Mouse (Mus musculus) forebrain, postnatal 0 days (tissue): Measurements from ENCODE around the gene Naxd. TPM values are rescaled to one million over a fixed set of nuclear protein-coding genes. Genes with fewer than 3 reads are reported as not detected.

ENCODE experiments used
- ATAC-seq: fragments of 200-750 bp; cut with Nextera tagmentation; 2 replicates; pipeline ENCODE4 v1.8.0; 2017; ENCODE audit warnings: mild to moderate bottlenecking, moderate library complexity
- DNase-seq: peaks from one replicate; pipeline ENCODE4 v3.0.0-alpha.2; 2015
- H3K27ac ChIP-seq: fragments of 300-500 bp; sonication (generic); 2 replicates; pipeline ENCODE4 v1.5.1; 2014; ENCODE audit warnings: low read depth, mild to moderate bottlenecking, antibody characterized with exemption, low read length, moderate library complexity, mixed read lengths
- H3K27me3 ChIP-seq: fragments of 300-500 bp; sonication (generic); 2 replicates; pipeline ENCODE4 v1.6.1; 2014; ENCODE audit warnings: mild to moderate bottlenecking, low read length, mixed read lengths; ENCODE audit not compliant: insufficient read depth
- H3K36me3 ChIP-seq: fragments of 300-500 bp; sonication (generic); 2 replicates; pipeline ENCODE4 v1.6.1; 2014; ENCODE audit warnings: mild to moderate bottlenecking, moderate library complexity; ENCODE audit not compliant: insufficient read depth
- H3K4me1 ChIP-seq: fragments of 300-500 bp; sonication (generic); 2 replicates; pipeline ENCODE4 v1.6.1; 2014; ENCODE audit warnings: antibody characterized with exemption; ENCODE audit not compliant: insufficient read depth
- H3K4me2 ChIP-seq: fragments of 300-500 bp; sonication (generic); 2 replicates; pipeline ENCODE4 v1.6.1; 2014; ENCODE audit warnings: low read depth, mild to moderate bottlenecking, moderate library complexity
- H3K4me3 ChIP-seq: fragments of 300-500 bp; sonication (generic); 2 replicates; pipeline ENCODE4 v1.5.1; 2014; ENCODE audit warnings: low read depth, low read length, mixed read lengths
- H3K9ac ChIP-seq: fragments of 300-500 bp; sonication (generic); 2 replicates; pipeline ENCODE4 v1.6.1; 2014; ENCODE audit warnings: mild to moderate bottlenecking
- H3K9me3 ChIP-seq: fragments of 300-500 bp; sonication (generic); 2 replicates; pipeline ENCODE4 v1.6.1; 2016; ENCODE audit warnings: low read length
- CTCF ChIP-seq: sonication (generic); IDR thresholded peaks from 2 replicates; pipeline ENCODE4 v1.5.1; 2016; ENCODE audit warnings: antibody characterized with exemption, control low read depth, low read depth
- WGBS: fragments of 180-500 bp; shearing (Covaris S2); extraction: QIAGEN DNeasy Blood & Tissue Kit; methylation state at CpG from one replicate; pipeline ENCODE4 v1.1.7; 2014; 5-methylcytosine and 5-hydroxymethylcytosine counted together
- polyA plus RNA-seq: library from polyadenylated mRNA; unstranded; fragments of >200 nt; fragmentation: Nextera tagmentation; extraction: Ambion mirVana; gene quantifications from 2 replicates; pipeline ENCODE4 v1.2.1, GENCODE M21; 2015
- total RNA-seq: library from RNA; depleted of rRNA; stranded (reverse); fragments of >200 nt; gene quantifications from 2 replicates; pipeline ENCODE4 v1.2.3, GENCODE M21; 2014; rRNA removed

Gene Naxd
- total RNA-seq (89.1 and 111 TPM in 2 replicates), polyA plus RNA-seq (130 and 134 TPM in 2 replicates)

GRCm38 (mm10) chr8:11497017-11497990, at the start of gene Naxd:
TSS of gene Naxd (plus strand) at chr8:11497506.
- H3K9ac ChIP-seq = peak within 1 kb of the TSS; percentile 85
- peak within 1 kb of the TSS; percentile 88 for H3K27ac ChIP-seq
- WGBS = 8% methylated on average over 72 of the region's 73 CpGs
- H3K9me3 ChIP-seq = no peaks in the 10 kb centered on the region
- peak within 1 kb of the TSS; percentile 86 for H3K4me2 ChIP-seq
- peak within 1 kb of the TSS; percentile 74 for H3K4me3 ChIP-seq
- H3K27me3 ChIP-seq = no peaks in the 10 kb centered on the region
- ATAC-seq (peak; percentile 99), DNase-seq (peak; percentile 92)
- H3K36me3 ChIP-seq = peaks cover under 1% of the 10 kb centered on the region; the same call in 1 of the 2 replicates
- H3K4me1 ChIP-seq = peaks cover 6% of the 10 kb centered on the region; the same call in 1 of the 2 replicates
- no peak for TF ChIP-seq CTCF

- Histone ChIP-seq H3K27ac (no peak overlapping the region), H3K36me3 (peaks cover 28% of the 10 kb centered on the region), H3K9me3 (no peaks in the 10 kb centered on the region), H3K4me1 (no peaks in the 10 kb centered on the region), H3K4me3 (no peak overlapping the region), H3K4me2 (no peak overlapping the region), H3K9ac (no peak overlapping the region), H3K27me3 (no peaks in the 10 kb centered on the region)
- WGBS = 92% methylated on average over 23 of the region's 23 CpGs
- DNase-seq = no peak
- TF ChIP-seq CTCF = no peak
- no peak for ATAC-seq
Measured at GRCm38 (mm10) chr8:11447910-11448570, 49.3 kb upstream of the Naxd start.

- no peaks in the 10 kb centered on the region for H3K4me1 ChIP-seq
- no peaks in the 10 kb centered on the region for H3K9me3 ChIP-seq
- H3K27ac ChIP-seq = no peak overlapping the region
- ATAC-seq (peak; percentile 82), DNase-seq (peak; percentile 48)
- H3K36me3 ChIP-seq = peaks cover 20% of the 10 kb centered on the region
- no peaks in the 10 kb centered on the region for H3K27me3 ChIP-seq
- WGBS = 39% methylated on average over 8 of the region's 8 CpGs
- peak; percentile 68 for TF ChIP-seq CTCF
- H3K9ac ChIP-seq = no peak overlapping the region
- no peak overlapping the region for H3K4me3 ChIP-seq
- no peak overlapping the region for H3K4me2 ChIP-seq
Measured at GRCm38 (mm10) chr8:11450184-11451113, 46.9 kb upstream of the Naxd start.

GRCm38 (mm10) chr8:11452152-11452551, 45.2 kb upstream of the Naxd start:
- Histone ChIP-seq H3K27ac (no peak overlapping the region), H3K27me3 (no peaks in the 10 kb centered on the region), H3K4me3 (no peak overlapping the region), H3K36me3 (peaks cover 11% of the 10 kb centered on the region; the same call in 1 of the 2 replicates), H3K9me3 (no peaks in the 10 kb centered on the region), H3K9ac (no peak overlapping the region), H3K4me1 (no peaks in the 10 kb centered on the region), H3K4me2 (no peak overlapping the region)
- WGBS = 80% methylated on average over 1 of the region's 1 CpGs
- no peak for DNase-seq
- no peak for ATAC-seq
- TF ChIP-seq CTCF = no peak

- Histone ChIP-seq H3K9ac (no peak overlapping the region), H3K27ac (no peak overlapping the region), H3K4me1 (no peaks in the 10 kb centered on the region), H3K4me2 (no peak overlapping the region), H3K4me3 (no peak overlapping the region), H3K27me3 (no peaks in the 10 kb centered on the region), H3K9me3 (no peaks in the 10 kb centered on the region), H3K36me3 (peaks cover 8% of the 10 kb centered on the region; the same call in 1 of the 2 replicates)
- WGBS = 40% methylated on average over 3 of the region's 3 CpGs
- no peak for DNase-seq
- no peak for TF ChIP-seq CTCF
- ATAC-seq = no peak
Measured at GRCm38 (mm10) chr8:11452559-11452958, 44.7 kb upstream of the Naxd start.

GRCm38 (mm10) chr8:11452974-11453373, 44.3 kb upstream of the Naxd start:
- H3K4me1 ChIP-seq = no peaks in the 10 kb centered on the region
- DNase-seq = no peak
- no peak overlapping the region for H3K4me3 ChIP-seq
- H3K27ac ChIP-seq = no peak overlapping the region
- 11% methylated on average over 4 of the region's 4 CpGs for WGBS
- no peaks in the 10 kb centered on the region for H3K9me3 ChIP-seq
- no peak overlapping the region for H3K9ac ChIP-seq
- peaks cover 7% of the 10 kb centered on the region; the same call in 1 of the 2 replicates for H3K36me3 ChIP-seq
- ATAC-seq = peak; percentile 30; the same call in 1 of the 2 replicates
- no peak for TF ChIP-seq CTCF
- no peaks in the 10 kb centered on the region for H3K27me3 ChIP-seq
- no peak overlapping the region for H3K4me2 ChIP-seq
